Mouse (Mus musculus): ENCODE data around the gene Cdkn1a. TPM values are rescaled to one million over a fixed set of nuclear protein-coding genes. Genes with fewer than 3 reads are reported as not detected.
A peak's percentile ranks its signal among the peaks of the same experiment; 100 is the strongest.
"Not testable (repeated sequence)": the region's sequence is repeated elsewhere in the genome, so short reads cannot be mapped to it uniquely, and the experiment has no call there.

The Cdkn1a gene
- polyA plus RNA-seq (2016; fragmentation: Nextera tagmentation; extraction: Ambion mirVana), result 29.6 and 34.0 TPM in 2 replicates

DNA sequence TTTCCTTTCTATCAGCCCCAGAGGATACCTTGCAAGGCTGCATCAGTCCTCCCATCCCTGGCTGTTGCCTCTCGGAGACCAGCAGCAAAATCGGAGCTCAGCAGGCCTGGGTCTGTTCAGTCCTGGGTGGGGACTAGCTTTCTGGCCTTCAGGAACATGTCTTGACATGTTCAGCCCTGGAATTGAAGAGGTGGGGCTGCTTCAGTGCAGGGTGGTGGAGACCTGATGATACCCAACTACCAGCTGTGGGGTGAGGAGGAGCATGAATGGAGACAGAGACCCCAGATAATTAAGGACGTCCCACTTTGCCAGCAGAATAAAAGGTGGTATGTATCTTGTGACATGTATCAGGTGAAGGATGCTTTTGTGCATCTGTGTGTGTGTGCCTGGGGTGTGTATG lies at the start of gene Cdkn1a:
Gene Cdkn1a (plus strand): TSS at position 201 of the 400 bp plus-strand sequence.
- H3K9me3 ChIP-seq, result no peaks in the 10 kb centered on the region
- no peak within 1 kb of the TSS for H3K4me3 ChIP-seq (replicated peaks)
- H3K27me3 ChIP-seq, result peaks cover 41% of the 10 kb centered on the region
- H3K36me3 ChIP-seq (replicated peaks), result no peaks in the 10 kb centered on the region
- H3K9ac ChIP-seq, result no peak within 1 kb of the TSS
- 73% methylated on average over 3 of the region's 3 CpGs for WGBS
- ATAC-seq (ENCODE audit: low FRiP score), result no peak
- H3K27ac ChIP-seq, result no peak within 1 kb of the TSS
- peaks cover 22% of the 10 kb centered on the region for H3K4me1 ChIP-seq
- H3K4me2 ChIP-seq, result no peak within 1 kb of the TSS

DNA sequence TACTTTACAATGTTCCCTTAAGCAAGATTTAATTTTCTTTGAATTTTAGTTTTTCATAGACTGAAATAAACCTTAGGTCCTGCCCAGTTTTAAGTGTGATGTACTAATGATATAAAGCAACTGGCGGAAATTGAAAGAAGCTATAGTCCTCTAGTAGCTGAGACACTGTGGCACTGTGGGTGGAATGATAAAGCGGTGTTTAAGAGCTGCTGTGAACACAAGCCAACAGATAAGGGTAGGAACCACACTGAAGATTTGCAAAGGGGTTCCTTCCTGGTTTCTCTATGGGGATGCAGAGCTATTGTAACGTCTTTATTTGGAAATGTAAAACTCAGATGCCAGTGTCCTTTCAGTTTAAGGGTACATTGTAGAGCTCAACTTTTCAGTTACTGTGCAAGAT lies 49.1 kb upstream of the Cdkn1a start:
- Histone ChIP-seq H3K4me1 (peaks cover 18% of the 10 kb centered on the region), H3K36me3 (replicated peaks) (peaks cover 90% of the 10 kb centered on the region)
- not testable (repeated sequence) for H3K27ac ChIP-seq; H3K4me2 ChIP-seq; H3K4me3 ChIP-seq (replicated peaks); H3K27me3 ChIP-seq; H3K9ac ChIP-seq; ATAC-seq (ENCODE audit: low FRiP score); H3K9me3 ChIP-seq
- WGBS, result 92% methylated on average over 3 of the region's 3 CpGs

DNA sequence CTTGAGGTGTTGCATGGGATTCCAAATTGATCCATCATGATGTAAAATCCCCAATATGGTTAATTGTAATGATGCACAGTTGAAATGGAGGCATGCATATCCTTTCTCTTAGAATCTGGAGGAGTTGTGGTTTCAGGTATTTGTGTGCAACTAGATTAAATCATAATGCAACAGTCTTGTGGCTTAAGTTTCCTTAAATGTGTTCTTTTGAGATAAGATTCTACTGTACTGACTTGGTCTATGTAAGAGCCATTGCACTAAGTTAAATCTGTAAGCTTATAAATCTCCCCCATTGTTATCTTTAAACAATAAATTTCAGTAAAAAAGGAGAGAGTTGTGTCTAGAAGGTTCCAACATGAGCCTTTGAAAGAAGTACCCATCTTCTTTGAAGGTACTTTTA lies 48.2 kb upstream of the Cdkn1a start:
- no peaks in the 10 kb centered on the region for H3K27me3 ChIP-seq
- no peaks in the 10 kb centered on the region for H3K9me3 ChIP-seq
- H3K27ac ChIP-seq, result no peak overlapping the region
- H3K4me1 ChIP-seq, result peaks cover 8% of the 10 kb centered on the region
- no peak for ATAC-seq (ENCODE audit: low FRiP score)
- no peak overlapping the region for H3K4me2 ChIP-seq
- no peak overlapping the region for H3K4me3 ChIP-seq (replicated peaks)
- H3K9ac ChIP-seq, result no peak overlapping the region
- H3K36me3 ChIP-seq (replicated peaks), result peaks cover 88% of the 10 kb centered on the region

DNA sequence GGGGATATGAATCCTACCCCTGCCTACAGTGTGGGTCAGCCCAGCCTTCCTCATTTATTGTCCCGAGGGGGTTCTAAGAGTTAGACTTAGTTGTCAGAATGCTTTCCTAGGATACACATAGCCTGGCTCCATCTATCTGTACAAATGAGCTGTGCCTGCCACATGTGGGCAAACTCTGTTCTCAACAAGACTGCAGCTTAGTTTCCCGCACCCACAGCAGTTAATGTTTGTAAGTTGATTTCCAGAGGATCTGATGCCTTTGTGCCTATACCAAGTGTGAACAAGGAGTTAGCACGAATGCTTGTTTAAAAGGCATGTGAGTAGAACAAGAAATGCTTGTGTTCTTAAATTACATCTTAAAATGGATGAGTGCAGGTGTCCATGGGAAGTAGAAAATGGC lies 47.2 kb upstream of the Cdkn1a start:
- H3K36me3 ChIP-seq (replicated peaks), result peaks cover 85% of the 10 kb centered on the region
- no peak for ATAC-seq (ENCODE audit: low FRiP score)
- H3K27ac ChIP-seq, result no peak overlapping the region
- H3K4me1 ChIP-seq, result peaks cover 6% of the 10 kb centered on the region; the same call in 1 of the 2 replicates
- no peak overlapping the region for H3K9ac ChIP-seq
- no peaks in the 10 kb centered on the region for H3K9me3 ChIP-seq
- no peaks in the 10 kb centered on the region for H3K27me3 ChIP-seq
- H3K4me3 ChIP-seq (replicated peaks), result no peak overlapping the region
- 91% methylated on average over 3 of the region's 3 CpGs for WGBS
- H3K4me2 ChIP-seq, result no peak overlapping the region

DNA sequence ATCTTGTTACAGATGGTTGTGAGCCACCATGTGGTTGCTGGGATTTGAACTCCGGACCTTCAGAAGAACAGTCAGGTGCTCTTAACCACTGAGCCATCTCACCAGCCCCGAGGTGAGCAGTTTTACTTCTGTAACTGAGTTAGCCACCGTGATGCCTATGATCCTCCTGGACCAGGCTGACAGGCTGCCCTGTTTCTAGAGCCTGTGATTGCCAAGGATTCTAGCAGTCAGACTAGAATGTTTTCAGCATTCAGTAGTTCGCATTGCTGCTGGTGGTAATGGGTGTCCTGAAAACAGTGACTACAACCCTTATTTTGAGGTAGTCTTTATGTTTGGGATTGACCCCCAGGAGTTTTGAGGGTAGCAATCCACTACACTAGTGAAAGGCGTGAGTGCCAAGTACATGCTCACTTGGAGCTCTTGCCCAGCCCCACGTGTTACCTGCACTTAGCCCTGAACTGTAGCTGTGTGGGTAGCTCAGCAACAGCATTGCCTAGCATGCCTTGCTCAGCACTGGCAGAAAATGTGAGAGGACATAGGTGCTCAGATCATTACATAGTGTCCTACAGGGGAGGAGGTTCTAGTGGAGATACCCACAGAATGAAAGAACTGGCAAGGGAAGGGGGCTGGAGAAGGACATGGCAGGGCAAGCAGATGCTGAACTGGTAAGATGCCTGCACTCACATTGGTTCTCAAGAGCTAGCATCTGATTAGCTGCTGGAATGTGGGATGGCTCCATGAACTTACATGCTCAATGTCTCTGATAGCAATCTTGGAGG lies 46.4 kb upstream of the Cdkn1a start:
- 85% methylated on average over 6 of the region's 6 CpGs for whole genome bisulfite sequencing
- H3K36me3 ChIP-seq (replicated peaks), result peaks cover 78% of the 10 kb centered on the region
- no peak for ATAC-seq (ENCODE audit: low FRiP score)
- H3K9me3 ChIP-seq, result no peaks in the 10 kb centered on the region
- no peaks in the 10 kb centered on the region for H3K27me3 ChIP-seq
- H3K27ac ChIP-seq, result no peak overlapping the region
- no peak overlapping the region for H3K4me3 ChIP-seq (replicated peaks)
- H3K9ac ChIP-seq, result no peak overlapping the region
- H3K4me2 ChIP-seq, result no peak overlapping the region
- H3K4me1 ChIP-seq, result peaks cover 9% of the 10 kb centered on the region; the same call in 1 of the 2 replicates

DNA sequence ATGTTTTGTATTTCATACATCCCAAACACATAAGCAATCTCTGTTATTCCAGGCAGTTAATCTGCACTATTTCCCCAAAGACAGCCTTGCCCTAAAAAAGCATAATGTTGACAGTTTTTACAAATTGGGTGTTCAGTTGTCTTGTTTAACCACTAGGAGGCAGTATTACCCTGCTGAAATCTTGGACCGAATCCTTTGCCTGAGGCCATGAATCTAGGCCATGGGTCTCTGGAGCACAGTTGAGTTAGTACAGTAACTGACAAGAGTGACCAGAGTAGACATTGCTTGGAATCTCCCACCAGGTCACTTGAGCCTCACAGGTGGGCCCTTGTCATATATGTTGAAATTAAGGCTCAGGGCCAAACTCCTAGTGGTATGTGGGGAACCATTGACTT lies 45.9 kb upstream of the Cdkn1a start:
- no peak overlapping the region for H3K4me2 ChIP-seq
- no peak for ATAC-seq (ENCODE audit: low FRiP score)
- H3K9ac ChIP-seq, result no peak overlapping the region
- H3K4me1 ChIP-seq, result 0 out of 2 replicates have a peak, but pooled peaks cover 4% of the 10 kb centered on the region
- peaks cover 72% of the 10 kb centered on the region for H3K36me3 ChIP-seq (replicated peaks)
- 74% methylated on average over 1 of the region's 1 CpGs for WGBS
- no peaks in the 10 kb centered on the region for H3K9me3 ChIP-seq
- H3K27me3 ChIP-seq, result no peaks in the 10 kb centered on the region
- 0 out of 2 replicates have a peak overlapping the region, but pooled peaks have one; percentile 25 for H3K27ac ChIP-seq
- no peak overlapping the region for H3K4me3 ChIP-seq (replicated peaks)

DNA sequence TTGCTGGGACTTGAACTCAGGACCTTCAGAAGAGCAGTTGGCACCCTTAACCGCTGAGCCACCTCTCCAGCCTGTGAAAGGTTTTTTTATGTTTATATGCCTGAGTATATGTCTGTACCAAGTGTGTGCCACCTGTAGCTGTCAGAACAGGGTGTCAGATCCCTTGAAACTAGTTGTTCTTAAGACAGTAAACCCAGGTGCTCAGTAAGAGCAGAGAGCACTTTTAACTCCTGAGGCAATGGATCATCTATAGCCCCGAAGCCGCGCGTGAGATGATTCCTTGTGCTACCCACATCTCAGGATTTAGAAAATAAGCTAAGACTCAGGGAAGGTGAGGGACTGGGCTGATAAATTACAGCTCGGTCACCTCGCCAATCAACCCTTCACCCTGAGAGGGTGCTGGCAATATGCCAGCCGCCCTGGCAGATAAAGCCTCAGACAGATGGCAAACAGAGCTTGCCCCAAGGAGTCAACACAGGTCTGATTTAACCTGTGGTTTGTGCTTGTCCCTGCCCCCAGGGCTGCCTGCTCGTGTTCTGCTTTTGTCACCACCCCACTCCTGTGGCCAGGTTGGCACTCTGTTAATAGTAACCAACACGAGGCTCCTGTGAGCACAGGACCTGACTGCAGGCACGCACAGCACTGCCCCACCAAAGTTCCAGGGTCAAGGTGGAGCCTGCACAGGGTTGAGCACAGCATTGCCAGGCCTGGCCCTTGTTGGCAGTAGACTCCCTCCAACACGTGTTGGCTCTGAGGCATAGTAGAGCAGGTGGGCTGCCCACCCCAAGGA lies 44.8 kb upstream of the Cdkn1a start:
- H3K4me1 ChIP-seq, result 0 out of 2 replicates have a peak, but pooled peaks cover 4% of the 10 kb centered on the region
- H3K36me3 ChIP-seq (replicated peaks), result peaks cover 62% of the 10 kb centered on the region
- H3K4me2 ChIP-seq, result no peak overlapping the region
- peak overlapping the region; percentile 33; the same call in 1 of the 2 replicates for H3K27ac ChIP-seq
- ATAC-seq (ENCODE audit: low FRiP score), result peak; percentile 21; the same call in 1 of the 2 replicates
- H3K27me3 ChIP-seq, result no peaks in the 10 kb centered on the region
- H3K4me3 ChIP-seq (replicated peaks), result no peak overlapping the region
- 71% methylated on average over 12 of the region's 12 CpGs for WGBS
- H3K9ac ChIP-seq, result no peak overlapping the region
- no peaks in the 10 kb centered on the region for H3K9me3 ChIP-seq

DNA sequence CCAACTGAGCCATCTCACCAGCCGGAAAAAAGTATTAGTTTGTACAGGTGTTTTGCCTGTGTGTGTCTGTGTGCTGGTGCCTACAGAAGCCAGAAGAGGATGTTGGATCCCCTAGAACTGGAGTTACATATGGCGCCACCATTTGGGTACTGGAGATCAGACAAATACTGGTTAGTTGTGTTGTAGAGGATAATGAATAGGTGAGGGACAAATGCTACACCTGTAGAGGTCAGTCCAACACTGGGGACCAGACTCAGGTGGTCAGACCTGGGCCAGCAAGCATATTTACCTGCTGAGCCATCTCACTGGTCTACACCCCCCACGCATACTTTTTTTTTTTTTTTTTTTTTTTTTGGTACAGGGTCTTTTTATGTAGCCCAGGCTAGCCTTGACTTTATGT lies 43.9 kb upstream of the Cdkn1a start:
- Histone ChIP-seq H3K9me3 (no peaks in the 10 kb centered on the region), H3K4me3 (replicated peaks) (no peak overlapping the region), H3K4me2 (no peak overlapping the region), H3K36me3 (replicated peaks) (peaks cover 57% of the 10 kb centered on the region), H3K9ac (no peak overlapping the region), H3K27ac (no peak overlapping the region), H3K27me3 (no peaks in the 10 kb centered on the region), H3K4me1 (0 out of 2 replicates have a peak, but pooled peaks cover 4% of the 10 kb centered on the region)
- WGBS, result 90% methylated on average over 3 of the region's 3 CpGs
- no peak for ATAC-seq (ENCODE audit: low FRiP score)

DNA sequence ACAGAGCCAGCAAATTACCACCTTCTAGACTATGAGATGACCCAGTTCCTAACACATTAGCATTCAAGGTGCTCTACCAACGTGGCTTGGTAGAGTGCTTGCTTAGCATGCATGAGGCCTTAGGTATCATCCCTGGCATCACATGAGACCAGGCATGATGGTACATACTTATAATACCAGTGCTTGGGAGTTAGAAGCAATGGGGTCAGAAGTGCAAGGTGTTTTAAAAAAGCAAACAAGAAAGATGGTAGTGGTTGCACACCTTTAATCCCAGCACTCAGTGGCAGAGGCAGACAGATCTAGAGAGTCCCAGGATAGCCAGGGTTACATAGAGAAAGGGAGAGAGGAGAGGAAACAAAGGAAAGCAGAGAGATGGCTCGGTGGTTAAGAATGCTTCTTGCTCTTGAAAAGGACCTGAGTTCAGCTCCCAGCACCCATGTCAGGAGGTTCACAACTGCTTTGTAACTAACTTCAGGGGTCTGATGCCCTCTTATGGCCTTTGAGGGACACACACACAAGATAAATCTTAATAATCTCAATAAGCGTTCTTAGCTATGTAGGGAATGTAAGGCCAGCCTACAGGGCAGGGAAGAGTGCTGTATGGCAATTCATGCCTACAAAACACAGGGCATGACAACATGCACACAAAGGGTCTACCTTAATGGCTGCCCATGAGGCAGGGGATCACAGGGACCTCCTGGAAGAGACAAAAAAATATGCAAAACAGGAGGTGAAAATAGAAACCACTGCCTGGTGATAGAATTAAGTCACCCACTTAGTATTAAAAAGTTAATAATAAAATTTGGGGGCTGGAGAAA lies 42.9 kb upstream of the Cdkn1a start:
- Histone ChIP-seq H3K4me3 (replicated peaks) (no peak overlapping the region), H3K9me3 (no peaks in the 10 kb centered on the region), H3K27ac (no peak overlapping the region), H3K4me2 (no peak overlapping the region), H3K9ac (no peak overlapping the region), H3K36me3 (replicated peaks) (peaks cover 48% of the 10 kb centered on the region), H3K4me1 (0 out of 2 replicates have a peak, but pooled peaks cover 4% of the 10 kb centered on the region), H3K27me3 (no peaks in the 10 kb centered on the region)
- ATAC-seq (ENCODE audit: low FRiP score), result no peak
- WGBS, result 58% methylated on average over 3 of the region's 3 CpGs

DNA sequence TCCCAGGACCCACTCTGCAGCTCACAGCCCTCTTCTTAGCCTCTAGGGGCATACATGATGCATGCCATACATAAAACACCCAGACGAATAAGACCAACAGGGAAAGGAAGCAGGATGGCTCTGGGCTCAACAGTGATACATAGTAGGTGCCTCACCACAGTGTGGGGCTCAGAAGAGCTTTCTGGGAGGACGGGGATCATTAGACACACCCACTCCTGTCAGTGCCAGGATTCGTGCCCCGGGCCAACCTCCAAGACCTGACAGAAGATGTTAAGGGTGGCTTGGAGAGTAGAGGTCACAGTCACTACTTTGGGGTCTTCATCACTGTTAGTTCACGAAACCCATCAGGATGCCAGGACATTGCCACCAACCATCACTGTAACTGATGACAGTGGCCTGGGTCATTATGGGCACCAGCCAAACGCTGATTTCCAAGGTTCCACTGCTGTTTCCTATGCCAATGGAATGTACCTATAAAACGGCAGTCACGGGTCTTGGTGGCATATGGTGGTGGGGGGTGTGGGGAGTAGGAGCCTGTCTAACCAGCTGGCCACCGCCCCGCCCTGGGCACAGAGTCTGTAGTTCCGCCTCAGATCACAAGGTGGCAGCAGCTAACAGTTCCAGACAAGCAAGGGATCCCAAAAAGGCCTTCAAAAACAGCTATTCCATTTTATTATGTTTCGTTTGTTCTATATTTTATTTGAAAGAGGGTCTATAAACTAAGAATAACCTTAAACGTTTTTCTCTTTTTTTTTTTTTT lies 41.8 kb upstream of the Cdkn1a start:
- whole genome bisulfite sequencing, result 27% methylated on average over 13 of the region's 13 CpGs
- peak; percentile 49; the same call in 1 of the 2 replicates for ATAC-seq (ENCODE audit: low FRiP score)

DNA sequence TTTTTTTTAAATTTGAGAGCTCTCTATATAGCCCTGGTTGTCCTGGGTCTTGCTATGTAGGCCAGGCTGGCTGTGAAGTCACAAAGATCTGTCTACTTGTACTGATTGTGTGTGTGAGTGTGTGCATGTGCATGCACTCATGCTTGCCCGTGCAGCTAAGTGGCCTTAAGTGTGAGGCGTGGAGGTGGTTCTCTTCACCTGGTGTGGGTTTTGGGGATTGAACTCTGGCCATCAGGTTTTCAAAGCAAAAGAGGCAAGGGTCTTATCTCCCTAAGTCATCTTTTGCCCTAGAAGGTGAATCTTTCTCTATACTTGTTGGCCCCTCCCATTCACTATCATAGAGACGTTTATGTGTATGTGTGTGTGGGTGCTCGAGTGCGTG lies 41.3 kb upstream of the Cdkn1a start:
- Histone ChIP-seq H3K36me3 (replicated peaks) (peaks cover 33% of the 10 kb centered on the region), H3K4me3 (replicated peaks) (no peak overlapping the region), H3K4me1 (0 out of 2 replicates have a peak, but pooled peaks cover 4% of the 10 kb centered on the region), H3K9me3 (no peaks in the 10 kb centered on the region), H3K4me2 (no peak overlapping the region), H3K27ac (no peak overlapping the region), H3K9ac (no peak overlapping the region), H3K27me3 (no peaks in the 10 kb centered on the region)
- ATAC-seq (ENCODE audit: low FRiP score), result no peak
- 81% methylated on average over 5 of the region's 5 CpGs for WGBS

More for the DNA sequence above, 41.8 kb upstream of the Cdkn1a start:
- no peaks in the 10 kb centered on the region for H3K9me3 ChIP-seq
- 0 out of 2 replicates have a peak, but pooled peaks cover 4% of the 10 kb centered on the region for H3K4me1 ChIP-seq
- H3K9ac ChIP-seq, result no peak overlapping the region
- H3K27ac ChIP-seq, result no peak overlapping the region
- H3K4me3 ChIP-seq (replicated peaks), result no peak overlapping the region
- H3K4me2 ChIP-seq, result no peak overlapping the region
- H3K27me3 ChIP-seq, result no peaks in the 10 kb centered on the region
- peaks cover 39% of the 10 kb centered on the region for H3K36me3 ChIP-seq (replicated peaks)

All from forebrain, embryonic 12.5 days (tissue).